Mouse (Mus musculus) cerebellum, adult 2 months (tissue): ENCODE data around the gene Tbc1d14. TPM values are rescaled to one million over a fixed set of nuclear protein-coding genes. Genes with fewer than 3 reads are reported as not detected.

Experiments
- DNase-seq, 2 experiments: peaks; one replicate each; pipeline ENCODE4 v3.0.0; 2021
- H3K27ac ChIP-seq: fragments of 200-500 bp; 2 replicates; pipeline ENCODE4 v1.5.1; 2012; ENCODE audit warnings: low read length, control low read depth, inconsistent platforms; ENCODE audit not compliant: insufficient read depth
- H3K27me3 ChIP-seq: fragments of 200-500 bp; 2 replicates; pipeline ENCODE4 v1.6.1; 2012; ENCODE audit warnings: inconsistent platforms, mild to moderate bottlenecking, low read length, moderate library complexity; ENCODE audit not compliant: control insufficient read depth, insufficient read depth
- H3K4me1 ChIP-seq: fragments of 200-500 bp; 2 replicates; pipeline ENCODE4 v1.6.1; 2011; ENCODE audit warnings: low read length; ENCODE audit not compliant: control insufficient read depth, insufficient read depth
- H3K4me3 ChIP-seq: fragments of 200-500 bp; replicated peaks from 2 replicates; pipeline ENCODE3; 2011; ENCODE audit warnings: mild to moderate bottlenecking, low read depth, low read length, control low read depth; ENCODE audit not compliant: insufficient read depth
- CTCF ChIP-seq: fragments of 200-500 bp; IDR thresholded peaks from 2 replicates; pipeline ENCODE4 v1.5.1; 2011; ENCODE audit warnings: low read depth, mild to moderate bottlenecking, control low read depth, low read length, moderate library complexity, borderline replicate concordance; ENCODE audit not compliant: insufficient read depth
- POLR2A ChIP-seq: fragments of 200-500 bp; IDR thresholded peaks from 2 replicates; pipeline ENCODE4 v1.6.1; 2011; ENCODE audit warnings: low read length, control low read depth, borderline replicate concordance; ENCODE audit not compliant: insufficient read depth
- WGBS: fragments of 180-500 bp; shearing (Covaris S2); methylation state at CpG from one replicate; pipeline ENCODE4 v1.1.7; 2018; 5-methylcytosine and 5-hydroxymethylcytosine counted together
- polyA plus RNA-seq: library from polyadenylated mRNA; depleted of rRNA; stranded (reverse); fragments of >200 nt; gene quantifications from 2 replicates; pipeline ENCODE4 v1.2.3, GENCODE M21; 2012

Gene Tbc1d14
- polyA plus RNA-seq, 1 experiment: 55.1 TPM

GRCm38 (mm10) chr5:36462810-36463209 is 130.3 kb downstream of the Tbc1d14 start:
- Histone ChIP-seq H3K4me1 (peaks cover 4% of the 10 kb centered on the region; the same call in 1 of the 2 replicates), H3K4me3 (no peak overlapping the region), H3K27me3 (no peaks in the 10 kb centered on the region), H3K27ac (no peak overlapping the region)
- peak; percentile 68 to 82 for DNase-seq
- TF ChIP-seq POLR2A: no peak
- peak; percentile 88 for TF ChIP-seq CTCF
- 11% methylated on average over 7 of the region's 7 CpGs for WGBS

- WGBS: 77% methylated on average over 2 of the region's 2 CpGs
- Histone ChIP-seq H3K27me3 (no peaks in the 10 kb centered on the region; the same call in 1 of the 2 replicates), H3K27ac (no peak overlapping the region), H3K4me1 (peaks cover 4% of the 10 kb centered on the region; the same call in 1 of the 2 replicates), H3K4me3 (no peak overlapping the region)
- no peak for DNase-seq
- no peak for TF ChIP-seq CTCF
- no peak for TF ChIP-seq POLR2A
Observed at GRCm38 (mm10) chr5:36461231-36461630, 131.8 kb downstream of the Tbc1d14 start.

- DNase-seq: no peak
- Histone ChIP-seq H3K27ac (no peak overlapping the region), H3K4me1 (peaks cover under 1% of the 10 kb centered on the region; the same call in 1 of the 2 replicates), H3K4me3 (no peak overlapping the region), H3K27me3 (no peaks in the 10 kb centered on the region; the same call in 1 of the 2 replicates)
- 85% methylated on average over 2 of the region's 2 CpGs for WGBS
- no peak for TF ChIP-seq POLR2A
- no peak for TF ChIP-seq CTCF
Observed at GRCm38 (mm10) chr5:36460712-36461111, 132.4 kb downstream of the Tbc1d14 start.

GRCm38 (mm10) chr5:36458926-36459325 is 134.2 kb downstream of the Tbc1d14 start:
- WGBS: 12% methylated on average over 4 of the region's 4 CpGs
- no peaks in the 10 kb centered on the region for H3K4me1 ChIP-seq
- no peaks in the 10 kb centered on the region; the same call in 1 of the 2 replicates for H3K27me3 ChIP-seq
- TF ChIP-seq CTCF: peak; percentile 69; the same call in 1 of the 2 replicates
- no peak for TF ChIP-seq POLR2A
- no peak overlapping the region for H3K27ac ChIP-seq
- DNase-seq: peak; percentile 41 to 42
- H3K4me3 ChIP-seq: no peak overlapping the region

GRCm38 (mm10) chr5:36457706-36458105 is 135.4 kb downstream of the Tbc1d14 start:
- DNase-seq: no peak

GRCm38 (mm10) chr5:36452821-36453220 is 140.3 kb downstream of the Tbc1d14 start:
- H3K27me3 ChIP-seq: no peaks in the 10 kb centered on the region; the same call in 1 of the 2 replicates
- no peak overlapping the region for H3K4me3 ChIP-seq
- no peak overlapping the region for H3K27ac ChIP-seq
- H3K4me1 ChIP-seq: no peaks in the 10 kb centered on the region
- DNase-seq: no peak
- TF ChIP-seq POLR2A: no peak
- no peak for TF ChIP-seq CTCF
- 77% methylated on average over 6 of the region's 6 CpGs for WGBS

More at GRCm38 (mm10) chr5:36457706-36458105, 135.4 kb downstream of the Tbc1d14 start:
- Histone ChIP-seq H3K4me1 (no peaks in the 10 kb centered on the region), H3K27ac (no peak overlapping the region), H3K4me3 (no peak overlapping the region), H3K27me3 (no peaks in the 10 kb centered on the region; the same call in 1 of the 2 replicates)
- 87% methylated on average over 4 of the region's 4 CpGs for WGBS
- no peak for TF ChIP-seq POLR2A
- TF ChIP-seq CTCF: no peak

- TF ChIP-seq POLR2A: no peak
- no peak for TF ChIP-seq CTCF
- Histone ChIP-seq H3K4me1 (no peaks in the 10 kb centered on the region), H3K4me3 (no peak overlapping the region), H3K27me3 (no peaks in the 10 kb centered on the region; the same call in 1 of the 2 replicates), H3K27ac (no peak overlapping the region)
- DNase-seq: no peak
- WGBS: 33% methylated on average over 10 of the region's 10 CpGs
Observed at GRCm38 (mm10) chr5:36451872-36452389, 141.1 kb downstream of the Tbc1d14 start.

- Histone ChIP-seq H3K4me3 (no peak overlapping the region), H3K27ac (no peak overlapping the region), H3K27me3 (no peaks in the 10 kb centered on the region; the same call in 1 of the 2 replicates), H3K4me1 (no peaks in the 10 kb centered on the region)
- DNase-seq: no peak
- WGBS: 23% methylated on average over 10 of the region's 10 CpGs
- TF ChIP-seq POLR2A (no peak), CTCF (no peak)
Observed at GRCm38 (mm10) chr5:36451119-36451518, 142.0 kb downstream of the Tbc1d14 start.
